Mouse (Mus musculus) neutrophil, adult 65 days (primary cell): Measurements from ENCODE around the gene Ctnna2. TPM values are rescaled to one million over a fixed set of nuclear protein-coding genes. Genes with fewer than 3 reads are reported as not detected.

Experiments used
- total RNA-seq: library from RNA; stranded (reverse); gene quantifications from 2 replicates; pipeline ENCODE4 v1.2.4, GENCODE M21; 2023

Gene Ctnna2
- total RNA-seq: not detected in 2 replicates

GRCm38 (mm10) chr6:77979241-77979961 lies at the start of gene Ctnna2:
Gene Ctnna2, minus strand, starts transcription at chr6:77979699.

GRCm38 (mm10) chr6:77242601-77243406 lies 736.7 kb downstream of the Ctnna2 start, which contains the start of gene Lrrtm1:
Gene Lrrtm1, plus strand, starts transcription at chr6:77242689.

